Mouse (Mus musculus): ENCODE measurements around the gene Abcb6. TPM values are rescaled to one million over a fixed set of nuclear protein-coding genes. Genes with fewer than 3 reads are reported as not detected.

The Abcb6 gene
- 10 to 100 TPM; 26.9 to 31.4 TPM for total RNA-seq (2021)
- long read RNA-seq, experiment 1, transcript Abcb6-201 (19 exons, 2,966 nt): major isoform, 25 of 43 reads
- long read RNA-seq, experiment 1, partial matches to known transcripts: 3 of 43 reads
- long read RNA-seq, experiment 1, other reads (novel, unspliced or antisense): 15 of 43 reads
- long read RNA-seq, experiment 2, transcript Abcb6-201 (19 exons, 2,966 nt): major isoform, 26 of 47 reads
- long read RNA-seq, experiment 2, partial matches to known transcripts: 1 of 47 reads
- long read RNA-seq, experiment 2, other reads (novel, unspliced or antisense): 20 of 47 reads

DNA sequence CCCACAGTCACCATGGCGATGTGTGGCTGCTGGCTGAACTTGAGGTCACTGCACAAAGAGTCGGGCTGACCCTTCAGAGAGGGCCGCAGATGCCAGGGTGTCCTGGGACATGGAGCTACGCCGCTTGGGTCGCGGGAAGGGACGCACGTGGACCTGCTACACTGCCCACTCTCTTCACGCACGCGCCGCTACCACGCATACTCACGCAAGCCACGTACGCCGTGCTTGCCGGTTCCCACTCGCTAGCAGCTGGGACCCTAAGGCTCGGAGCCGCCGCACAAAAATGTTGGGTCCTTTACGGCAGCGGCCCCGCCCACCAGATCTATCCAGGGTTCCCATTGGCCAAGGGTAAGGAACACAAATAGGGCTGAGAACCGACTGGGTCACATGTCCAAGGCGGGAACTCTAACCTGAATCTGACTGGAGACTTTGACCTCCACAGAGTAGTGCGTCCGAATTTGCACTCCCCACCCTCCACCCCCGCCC, at the start of gene Abcb6:
Gene Abcb6, minus strand, starts transcription at position 288 of the 486 bp plus-strand sequence.
- Histone ChIP-seq H3K27ac (peak within 1 kb of the TSS; percentile 82), H3K4me3 (peak within 1 kb of the TSS; percentile 77)
- TF ChIP-seq CTCF (conservative IDR thresholded peaks at IDR 0.05): no peak
- DNase-seq (ENCODE audit: low spot score in 2 of 2): peak; percentile 86 to 94

DNA sequence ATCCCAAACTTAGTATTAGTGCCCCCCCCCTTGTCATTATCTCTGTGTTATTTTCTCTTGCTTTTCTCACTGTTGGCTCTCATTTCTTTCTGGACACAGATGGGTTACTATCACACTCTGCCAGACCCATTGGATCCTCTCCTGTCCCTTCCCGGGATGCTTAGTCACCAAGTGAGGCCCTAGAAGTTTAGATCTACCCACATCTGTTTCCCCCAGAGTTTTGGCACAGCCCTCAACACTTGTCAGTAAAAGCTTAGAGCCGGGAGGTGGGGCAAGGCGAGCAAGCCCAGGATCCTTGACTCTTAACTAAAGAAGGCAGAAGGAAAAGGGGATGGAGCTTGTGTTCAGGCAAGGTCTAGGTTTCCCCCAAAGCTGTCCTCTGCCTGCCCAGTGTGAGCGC, 49.0 kb upstream of the Abcb6 start:
- H3K27ac ChIP-seq: no peak overlapping the region
- no peak for DNase-seq (ENCODE audit: low spot score in 2 of 2)
- no peak for TF ChIP-seq CTCF (conservative IDR thresholded peaks at IDR 0.05)

GRCm38 (mm10) chr1:75227653-75228052, 47.5 kb upstream of the Abcb6 start:
- DNase-seq (ENCODE audit: low spot score in 2 of 2): no peak
- Histone ChIP-seq H3K4me3 (no peak overlapping the region), H3K27ac (no peak overlapping the region)
- no peak for TF ChIP-seq CTCF (conservative IDR thresholded peaks at IDR 0.05)

More for the DNA sequence above, 49.0 kb upstream of the Abcb6 start:
- no peak overlapping the region for H3K4me3 ChIP-seq

- no peak for TF ChIP-seq CTCF (conservative IDR thresholded peaks at IDR 0.05)
- DNase-seq (ENCODE audit: low spot score in 2 of 2): no peak
- Histone ChIP-seq H3K4me3 (no peak overlapping the region), H3K27ac (no peak overlapping the region)
Observed at GRCm38 (mm10) chr1:75226138-75226537, 45.9 kb upstream of the Abcb6 start.

DNA sequence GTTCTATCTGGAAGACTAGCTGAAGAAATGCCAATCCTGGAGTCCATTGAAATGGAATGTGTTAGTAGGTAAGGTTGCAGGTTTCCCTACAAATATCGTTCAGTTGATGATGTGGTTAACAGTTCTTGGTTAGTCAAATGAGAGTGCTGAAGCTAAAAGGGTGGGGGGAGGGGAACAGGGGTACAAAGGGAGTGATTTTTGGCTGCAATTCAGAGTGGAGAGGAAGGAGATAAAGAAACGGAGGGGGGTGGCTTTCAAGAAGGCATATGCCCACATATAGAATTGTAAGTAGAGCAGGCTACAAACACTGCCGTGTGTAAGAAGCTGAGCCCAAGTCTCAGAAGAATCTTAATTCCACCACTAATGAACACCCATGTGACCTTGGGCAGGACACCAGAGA, 45.3 kb upstream of the Abcb6 start:
- no peak overlapping the region for H3K4me3 ChIP-seq
- no peak for TF ChIP-seq CTCF (conservative IDR thresholded peaks at IDR 0.05)
- DNase-seq (ENCODE audit: low spot score in 2 of 2): no peak
- H3K27ac ChIP-seq: no peak overlapping the region

GRCm38 (mm10) chr1:75223532-75223931, 43.3 kb upstream of the Abcb6 start:
- TF ChIP-seq CTCF (conservative IDR thresholded peaks at IDR 0.05): no peak
- H3K4me3 ChIP-seq: no peak overlapping the region
- H3K27ac ChIP-seq: no peak overlapping the region
- DNase-seq (ENCODE audit: low spot score in 2 of 2): no peak

- Histone ChIP-seq H3K4me3 (no peak overlapping the region), H3K27ac (no peak overlapping the region)
- DNase-seq (ENCODE audit: low spot score in 2 of 2): no peak
- no peak for TF ChIP-seq CTCF (conservative IDR thresholded peaks at IDR 0.05)
Observed at GRCm38 (mm10) chr1:75222926-75223325, 42.7 kb upstream of the Abcb6 start.

- no peak overlapping the region for H3K4me3 ChIP-seq
- no peak for DNase-seq (ENCODE audit: low spot score in 2 of 2)
- H3K27ac ChIP-seq: no peak overlapping the region
- TF ChIP-seq CTCF (conservative IDR thresholded peaks at IDR 0.05): no peak
Observed at GRCm38 (mm10) chr1:75221538-75221937, 41.3 kb upstream of the Abcb6 start.

GRCm38 (mm10) chr1:75219531-75219930, 39.3 kb upstream of the Abcb6 start, which contains the start of gene Tuba4a:
Tuba4a (minus strand) TSS chr1:75219865.
- peak within 1 kb of the TSS; percentile 97 for H3K27ac ChIP-seq
- peak; percentile 63 for TF ChIP-seq CTCF (conservative IDR thresholded peaks at IDR 0.05)
- no peak for DNase-seq (ENCODE audit: low spot score in 2 of 2)
- H3K4me3 ChIP-seq: peak within 1 kb of the TSS; percentile 93

DNA sequence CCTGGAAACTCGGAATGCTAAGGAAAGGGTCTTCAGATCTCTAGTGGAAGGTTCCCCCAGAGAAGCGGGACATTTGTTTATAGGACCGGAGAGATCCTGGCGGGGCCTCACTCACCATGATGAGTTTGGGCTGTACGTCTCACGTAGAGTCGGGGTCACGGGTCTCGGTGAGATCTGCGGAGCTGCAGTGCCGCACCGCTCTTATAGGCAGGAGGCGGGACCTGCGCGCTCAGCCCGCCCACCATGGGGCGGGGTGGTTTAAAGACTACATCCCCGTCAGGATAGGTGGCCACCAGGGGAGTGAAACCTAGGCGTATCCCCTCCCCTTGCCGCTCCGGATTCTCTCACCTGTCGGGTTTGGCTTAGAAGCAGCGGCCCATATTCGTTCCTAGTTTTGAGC, 38.9 kb upstream of the Abcb6 start:
- peak overlapping the region; percentile 93 for H3K4me3 ChIP-seq
- DNase-seq (ENCODE audit: low spot score in 2 of 2): peak; percentile 93
- peak; percentile 64; the same call in 1 of the 2 replicates for TF ChIP-seq CTCF (conservative IDR thresholded peaks at IDR 0.05)
- H3K27ac ChIP-seq: peak overlapping the region; percentile 97

DNA sequence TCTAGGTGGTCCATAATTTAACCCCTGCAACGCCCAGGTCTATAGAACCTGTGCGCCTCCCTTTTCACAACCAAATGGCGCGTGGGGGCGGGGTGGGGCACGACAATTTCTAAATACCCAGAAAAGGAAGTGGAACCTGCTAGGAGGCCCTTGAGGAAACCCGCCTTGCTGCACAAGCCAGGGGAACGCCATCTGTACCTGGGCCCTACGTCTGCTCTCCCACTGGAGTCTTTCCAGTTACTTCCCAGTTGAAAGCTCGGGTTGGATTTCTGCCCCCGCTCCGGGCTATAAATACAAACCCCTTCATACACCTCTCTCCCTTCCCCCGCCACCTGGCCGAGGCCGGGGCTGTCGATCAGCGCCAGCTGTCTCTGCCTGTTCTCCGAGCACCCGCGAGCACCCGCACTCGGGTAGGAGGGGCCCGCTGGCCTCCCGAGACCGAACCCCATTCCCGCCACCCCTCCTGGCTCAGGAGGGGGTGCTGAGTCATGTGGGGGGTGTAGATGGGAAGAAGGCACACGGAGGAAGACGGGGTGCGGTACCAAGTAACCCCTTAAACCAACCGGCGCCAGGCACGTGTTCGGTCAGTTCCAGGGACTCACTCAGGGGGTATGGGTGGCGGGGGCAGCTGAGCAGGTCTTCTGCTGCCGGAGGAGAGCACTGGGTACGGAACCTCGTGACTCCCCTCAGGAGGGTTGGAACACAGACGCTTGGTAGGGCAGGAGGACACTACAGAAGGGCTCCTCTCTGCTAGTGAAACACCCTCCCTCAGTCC, 38.2 kb upstream of the Abcb6 start:
- H3K4me3 ChIP-seq: peak overlapping the region; percentile 93
- DNase-seq (ENCODE audit: low spot score in 2 of 2): peak; percentile 61
- peak overlapping the region; percentile 97 for H3K27ac ChIP-seq
- TF ChIP-seq CTCF (conservative IDR thresholded peaks at IDR 0.05): no peak

DNA sequence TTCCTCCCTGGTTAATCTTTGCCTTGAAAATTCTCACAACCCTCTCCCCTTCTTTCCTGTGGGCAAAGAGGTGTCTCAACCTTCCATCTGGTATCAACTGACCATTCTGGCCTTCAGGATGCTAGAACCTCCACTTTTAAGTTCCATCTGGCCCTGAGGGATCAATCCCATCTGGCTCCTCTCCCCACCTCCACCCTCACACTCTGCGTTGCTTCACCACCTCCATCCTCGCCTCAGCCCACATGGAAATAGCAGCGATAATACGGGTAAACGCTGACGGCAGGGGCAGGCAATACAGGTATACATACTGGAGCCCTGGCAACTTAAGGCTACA, 37.7 kb upstream of the Abcb6 start:
- peak overlapping the region; percentile 97 for H3K27ac ChIP-seq
- peak overlapping the region; percentile 93 for H3K4me3 ChIP-seq
- no peak for TF ChIP-seq CTCF (conservative IDR thresholded peaks at IDR 0.05)
- peak in 1 of 2 experiments; percentile 37 for DNase-seq (ENCODE audit: low spot score in 2 of 2)

- DNase-seq (ENCODE audit: low spot score in 2 of 2): no peak
- no peak for TF ChIP-seq CTCF (conservative IDR thresholded peaks at IDR 0.05)
- peak overlapping the region; percentile 93 for H3K4me3 ChIP-seq
- H3K27ac ChIP-seq: peak overlapping the region; percentile 97
Observed at GRCm38 (mm10) chr1:75216797-75217585, 36.8 kb upstream of the Abcb6 start.

All from layer of hippocampus, adult 2 months (tissue).